Mouse (Mus musculus) bone marrow, adult 2 months (tissue): ENCODE results near the gene Tbcd.

Experiments used
- CTCF ChIP-seq: fragments of 200-500 bp; IDR thresholded peaks from 2 replicates; pipeline ENCODE4 v1.5.1; 2011; ENCODE audit warnings: low read length, control low read depth; ENCODE audit not compliant: control insufficient read depth, insufficient read depth
- POLR2A ChIP-seq: fragments of 200-500 bp; IDR thresholded peaks from 2 replicates; pipeline ENCODE4 v1.6.1; 2011; ENCODE audit warnings: low read depth, mild to moderate bottlenecking, control low read depth, low read length, borderline replicate concordance; ENCODE audit not compliant: control insufficient read depth

DNA sequence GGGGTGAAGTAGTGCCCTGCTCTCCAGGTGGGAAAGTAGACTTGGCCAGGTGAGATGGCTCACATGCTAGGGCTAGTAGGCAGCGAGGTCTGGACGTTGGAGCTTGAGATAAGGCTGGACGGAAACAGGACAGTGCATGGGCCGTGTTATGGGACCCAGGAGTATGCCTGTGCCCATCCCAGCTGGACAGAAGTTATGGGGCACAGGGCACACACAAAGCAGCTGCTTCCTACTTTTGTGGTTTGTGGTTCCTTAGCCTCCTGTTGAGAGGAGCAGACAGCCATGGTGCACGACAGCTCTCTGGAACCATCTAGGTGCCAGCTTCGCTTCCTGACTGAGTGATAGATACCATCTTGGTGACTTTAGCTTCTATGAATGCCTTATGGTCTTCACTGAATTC lies 153.9 kb downstream of the Tbcd start:
- TF ChIP-seq POLR2A, result no peak
- TF ChIP-seq CTCF, result no peak
